Mouse (Mus musculus): Measurements from ENCODE around the gene Aldh18a1. TPM values are rescaled to one million over a fixed set of nuclear protein-coding genes. Genes with fewer than 3 reads are reported as not detected.
"Not testable (repeated sequence)": the region's sequence is repeated elsewhere in the genome, so short reads cannot be mapped to it uniquely, and the experiment has no call there.

Aldh18a1 gene
- polyA plus RNA-seq, 1 experiment, result 14.8 TPM

GRCm38 (mm10) chr19:40575438-40575837 lies 12.8 kb downstream of the Aldh18a1 start:
- TF ChIP-seq CTCF (IDR thresholded peaks at IDR 0.05; ENCODE audit: control insufficient read depth, insufficient read depth, low read length), result no peak
- TF ChIP-seq POLR2A (IDR thresholded peaks at IDR 0.05; ENCODE audit: borderline replicate concordance, control insufficient read depth, low read depth, low read length), result no peak
- no peak overlapping the region for H3K4me3 ChIP-seq (replicated peaks; ENCODE audit: control insufficient read depth, low read depth, low read length)
- WGBS, result 85% methylated on average over 5 of the region's 5 CpGs
- H3K27ac ChIP-seq (ENCODE audit: control insufficient read depth, insufficient read depth, low read depth, low read length, poor library complexity), result no peak overlapping the region
- no peaks in the 10 kb centered on the region for H3K4me1 ChIP-seq (ENCODE audit: control insufficient read depth, insufficient read depth, low read length)

GRCm38 (mm10) chr19:40570726-40571125 lies 17.5 kb downstream of the Aldh18a1 start:
- 91% methylated on average over 9 of the region's 9 CpGs for WGBS
- H3K4me3 ChIP-seq (replicated peaks; ENCODE audit: control insufficient read depth, low read depth, low read length), result no peak overlapping the region
- H3K4me1 ChIP-seq (ENCODE audit: control insufficient read depth, insufficient read depth, low read length), result no peaks in the 10 kb centered on the region
- no peak overlapping the region for H3K27ac ChIP-seq (ENCODE audit: control insufficient read depth, insufficient read depth, low read depth, low read length, poor library complexity)
- TF ChIP-seq POLR2A (IDR thresholded peaks at IDR 0.05; ENCODE audit: borderline replicate concordance, control insufficient read depth, low read depth, low read length), result no peak
- TF ChIP-seq CTCF (IDR thresholded peaks at IDR 0.05; ENCODE audit: control insufficient read depth, insufficient read depth, low read length), result no peak

- Histone ChIP-seq H3K4me3 (replicated peaks; ENCODE audit: control insufficient read depth, low read depth, low read length) (no peak overlapping the region), H3K4me1 (ENCODE audit: control insufficient read depth, insufficient read depth, low read length) (no peaks in the 10 kb centered on the region), H3K27ac (ENCODE audit: control insufficient read depth, insufficient read depth, low read depth, low read length, poor library complexity) (no peak overlapping the region)
- TF ChIP-seq POLR2A (IDR thresholded peaks at IDR 0.05; ENCODE audit: borderline replicate concordance, control insufficient read depth, low read depth, low read length) (no peak), CTCF (IDR thresholded peaks at IDR 0.05; ENCODE audit: control insufficient read depth, insufficient read depth, low read length) (no peak)
- WGBS, result 86% methylated on average over 3 of the region's 3 CpGs
Observed at GRCm38 (mm10) chr19:40567616-40568015, 20.6 kb downstream of the Aldh18a1 start.

- TF ChIP-seq CTCF (IDR thresholded peaks at IDR 0.05; ENCODE audit: control insufficient read depth, insufficient read depth, low read length), result no peak
- TF ChIP-seq POLR2A (IDR thresholded peaks at IDR 0.05; ENCODE audit: borderline replicate concordance, control insufficient read depth, low read depth, low read length), result no peak
- 89% methylated on average over 10 of the region's 10 CpGs for WGBS
- Histone ChIP-seq H3K4me3 (replicated peaks; ENCODE audit: control insufficient read depth, low read depth, low read length) (no peak overlapping the region), H3K27ac (ENCODE audit: control insufficient read depth, insufficient read depth, low read depth, low read length, poor library complexity) (no peak overlapping the region), H3K4me1 (ENCODE audit: control insufficient read depth, insufficient read depth, low read length) (no peaks in the 10 kb centered on the region)
Observed at GRCm38 (mm10) chr19:40563880-40564645, 24.2 kb downstream of the Aldh18a1 start.

GRCm38 (mm10) chr19:40561521-40561920 lies 26.7 kb downstream of the Aldh18a1 start:
- not testable (repeated sequence) for H3K27ac ChIP-seq (ENCODE audit: control insufficient read depth, insufficient read depth, low read depth, low read length, poor library complexity); H3K4me3 ChIP-seq (replicated peaks; ENCODE audit: control insufficient read depth, low read depth, low read length); H3K4me1 ChIP-seq (ENCODE audit: control insufficient read depth, insufficient read depth, low read length)
- 96% methylated on average over 15 of the region's 31 CpGs for WGBS

- no peak for TF ChIP-seq CTCF (IDR thresholded peaks at IDR 0.05; ENCODE audit: control insufficient read depth, insufficient read depth, low read length)
- TF ChIP-seq POLR2A (IDR thresholded peaks at IDR 0.05; ENCODE audit: borderline replicate concordance, control insufficient read depth, low read depth, low read length), result no peak
- no peaks in the 10 kb centered on the region for H3K4me1 ChIP-seq (ENCODE audit: control insufficient read depth, insufficient read depth, low read length)
- WGBS, result 93% methylated on average over 7 of the region's 7 CpGs
- H3K4me3 ChIP-seq (replicated peaks; ENCODE audit: control insufficient read depth, low read depth, low read length), result no peak overlapping the region
- H3K27ac ChIP-seq (ENCODE audit: control insufficient read depth, insufficient read depth, low read depth, low read length, poor library complexity), result no peak overlapping the region
Observed at GRCm38 (mm10) chr19:40556029-40556428, 32.2 kb downstream of the Aldh18a1 start.

- no peak overlapping the region for H3K27ac ChIP-seq (ENCODE audit: control insufficient read depth, insufficient read depth, low read depth, low read length, poor library complexity)
- no peaks in the 10 kb centered on the region for H3K4me1 ChIP-seq (ENCODE audit: control insufficient read depth, insufficient read depth, low read length)
- 94% methylated on average over 8 of the region's 8 CpGs for WGBS
Observed at GRCm38 (mm10) chr19:40555136-40555535, 33.1 kb downstream of the Aldh18a1 start.

GRCm38 (mm10) chr19:40554343-40554742 lies 33.9 kb downstream of the Aldh18a1 start:
- no peaks in the 10 kb centered on the region for H3K4me1 ChIP-seq (ENCODE audit: control insufficient read depth, insufficient read depth, low read length)
- H3K4me3 ChIP-seq (replicated peaks; ENCODE audit: control insufficient read depth, low read depth, low read length), result no peak overlapping the region
- no peak overlapping the region for H3K27ac ChIP-seq (ENCODE audit: control insufficient read depth, insufficient read depth, low read depth, low read length, poor library complexity)
- TF ChIP-seq CTCF (IDR thresholded peaks at IDR 0.05; ENCODE audit: control insufficient read depth, insufficient read depth, low read length), result no peak
- 89% methylated on average over 11 of the region's 11 CpGs for WGBS

More at GRCm38 (mm10) chr19:40555136-40555535, 33.1 kb downstream of the Aldh18a1 start:
- no peak overlapping the region for H3K4me3 ChIP-seq (replicated peaks; ENCODE audit: control insufficient read depth, low read depth, low read length)
- TF ChIP-seq POLR2A (IDR thresholded peaks at IDR 0.05; ENCODE audit: borderline replicate concordance, control insufficient read depth, low read depth, low read length) (no peak), CTCF (IDR thresholded peaks at IDR 0.05; ENCODE audit: control insufficient read depth, insufficient read depth, low read length) (no peak)

GRCm38 (mm10) chr19:40553849-40554248 lies 34.4 kb downstream of the Aldh18a1 start:
- Histone ChIP-seq H3K27ac (ENCODE audit: control insufficient read depth, insufficient read depth, low read depth, low read length, poor library complexity) (no peak overlapping the region), H3K4me1 (ENCODE audit: control insufficient read depth, insufficient read depth, low read length) (no peaks in the 10 kb centered on the region), H3K4me3 (replicated peaks; ENCODE audit: control insufficient read depth, low read depth, low read length) (no peak overlapping the region)
- TF ChIP-seq CTCF (IDR thresholded peaks at IDR 0.05; ENCODE audit: control insufficient read depth, insufficient read depth, low read length), result no peak
- TF ChIP-seq POLR2A (IDR thresholded peaks at IDR 0.05; ENCODE audit: borderline replicate concordance, control insufficient read depth, low read depth, low read length), result no peak
- 92% methylated on average over 6 of the region's 6 CpGs for WGBS
